Mouse (Mus musculus) heart, adult 11 months (tissue): Measurements from ENCODE around the gene Poln.

Source experiments
- DNase-seq: peaks from one replicate; pipeline ENCODE4 v3.0.0; 2022

The Poln gene

DNA sequence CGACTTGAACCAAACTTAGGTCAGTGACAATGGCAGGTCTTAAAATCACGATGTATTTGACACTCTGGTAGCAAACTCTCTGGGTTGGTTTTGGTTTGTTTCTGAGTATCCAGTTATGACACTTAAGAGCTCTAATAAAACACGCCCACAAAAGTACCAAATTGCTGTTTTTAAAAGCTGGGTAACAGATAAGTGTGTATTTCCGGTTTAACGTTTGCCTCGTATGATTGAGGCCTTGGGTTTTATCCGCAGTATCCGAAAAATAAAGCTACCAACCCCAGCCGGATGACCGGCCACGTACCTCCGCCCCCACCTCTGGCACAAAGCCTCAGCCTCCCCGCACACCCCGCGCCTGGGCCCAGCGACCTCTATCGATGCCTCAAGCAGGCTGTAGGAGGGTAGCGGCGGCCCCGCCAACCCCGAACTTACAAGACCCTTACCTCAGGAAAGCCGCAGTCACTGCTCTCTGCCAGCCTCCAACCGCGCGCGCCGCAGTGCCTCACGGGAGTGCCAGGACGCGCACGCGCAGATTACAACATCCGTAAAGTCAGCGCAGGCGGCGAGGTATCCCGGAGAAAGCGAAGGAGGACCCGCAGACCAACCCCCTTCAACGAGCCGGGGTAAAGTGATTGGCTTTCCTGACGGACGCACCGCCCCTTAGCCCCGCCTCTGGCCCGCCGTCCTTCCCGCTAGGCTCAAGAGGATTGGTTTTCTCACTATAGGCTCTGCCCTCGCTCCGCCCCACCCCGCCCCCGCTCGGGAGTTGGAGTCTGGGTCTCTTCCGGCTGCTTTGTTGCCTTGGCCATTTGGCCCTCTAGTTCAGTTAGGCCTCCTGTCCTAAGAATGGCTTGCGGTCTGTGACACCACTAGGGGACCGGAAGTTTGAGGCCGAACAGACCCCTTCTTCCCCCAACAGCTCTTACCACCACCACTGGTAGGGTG is at the start of gene Poln, which contains the start of gene Haus3:
Gene Poln (minus strand): TSS at position 499 of the 942 bp plus-strand sequence.
Gene Haus3 (minus strand): TSS at position 578 of the 942 bp plus-strand sequence.
- DNase-seq, result peak; percentile 100

DNA sequence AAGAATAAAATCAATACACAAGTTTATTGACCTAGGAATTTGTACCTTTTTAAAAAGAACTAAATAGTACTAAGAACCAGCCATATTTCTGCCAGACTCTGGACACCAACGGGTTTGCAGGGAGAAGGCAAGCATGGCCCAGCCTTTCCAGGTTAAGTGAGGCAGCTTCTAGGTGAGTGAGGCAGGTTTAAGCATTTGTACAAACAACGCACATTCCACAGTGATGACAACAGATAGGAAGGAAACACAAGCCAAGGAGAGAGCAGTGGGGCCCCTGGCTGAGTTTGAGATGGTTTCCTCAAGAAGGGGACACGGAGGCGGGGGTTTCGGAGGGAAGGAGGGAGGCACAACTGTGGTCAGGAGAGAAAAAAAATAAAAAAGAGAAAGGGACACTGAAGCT is 49.4 kb upstream of the Poln start:
- no peak for DNase-seq

DNA sequence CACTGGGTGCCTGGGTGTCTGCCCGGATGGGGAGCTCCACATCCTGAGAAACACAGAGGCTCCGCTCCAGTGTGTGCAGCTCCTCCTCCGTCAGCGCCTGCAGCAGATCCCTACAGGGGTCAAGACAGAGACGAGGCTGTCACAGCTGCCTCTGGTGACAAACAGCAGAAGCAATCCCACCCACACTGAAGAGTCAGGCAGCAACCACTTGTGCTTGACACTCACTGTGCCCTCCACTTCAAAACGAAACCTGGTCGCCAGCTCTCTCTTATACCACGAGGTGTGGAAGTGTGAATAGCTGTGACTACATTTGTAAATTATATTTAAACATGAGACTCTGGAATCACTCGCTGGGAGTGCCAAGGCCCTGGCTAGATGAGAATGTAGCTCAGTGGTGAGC is 48.5 kb upstream of the Poln start:
- peak; percentile 95 for DNase-seq

DNA sequence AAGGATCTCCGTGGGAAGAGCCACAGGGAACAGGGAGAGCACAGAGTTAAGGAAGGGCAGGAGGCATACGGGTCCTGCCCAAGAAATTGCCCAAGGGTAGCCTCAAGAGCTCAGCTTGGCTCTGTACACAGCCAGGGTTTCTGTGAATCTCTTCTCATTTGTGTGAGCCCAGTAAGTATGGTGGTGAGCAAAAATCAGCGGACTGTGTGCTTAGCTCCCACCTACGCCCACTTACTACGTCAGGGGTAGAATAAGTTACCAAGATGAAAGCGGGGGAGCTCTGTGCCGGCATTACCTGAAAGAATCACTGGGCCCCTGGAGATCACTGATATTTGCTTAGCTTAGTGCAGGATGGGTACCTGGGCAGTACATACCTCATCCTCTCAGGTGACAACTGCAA is 46.8 kb upstream of the Poln start:
- no peak for DNase-seq

DNA sequence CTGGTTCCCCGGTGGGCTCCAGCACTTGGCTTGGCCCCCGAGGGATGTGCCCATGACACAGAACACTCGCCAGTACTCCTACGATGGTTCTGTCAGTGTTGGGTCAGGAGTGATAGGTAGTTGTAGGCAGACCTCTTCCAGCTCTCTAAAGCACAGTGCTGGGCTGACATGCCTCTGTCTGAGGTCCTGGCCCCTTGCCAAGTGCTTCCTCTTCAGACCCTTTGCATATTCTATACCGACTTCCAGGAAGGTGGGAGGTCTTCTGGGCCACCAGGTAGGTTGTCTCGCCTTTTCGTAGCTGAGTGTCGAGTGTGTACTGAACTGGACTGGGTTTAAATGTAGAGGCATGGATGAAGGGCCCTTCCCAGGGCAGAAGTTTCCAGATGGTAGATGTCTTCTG is 44.4 kb upstream of the Poln start:
- no peak for DNase-seq

DNA sequence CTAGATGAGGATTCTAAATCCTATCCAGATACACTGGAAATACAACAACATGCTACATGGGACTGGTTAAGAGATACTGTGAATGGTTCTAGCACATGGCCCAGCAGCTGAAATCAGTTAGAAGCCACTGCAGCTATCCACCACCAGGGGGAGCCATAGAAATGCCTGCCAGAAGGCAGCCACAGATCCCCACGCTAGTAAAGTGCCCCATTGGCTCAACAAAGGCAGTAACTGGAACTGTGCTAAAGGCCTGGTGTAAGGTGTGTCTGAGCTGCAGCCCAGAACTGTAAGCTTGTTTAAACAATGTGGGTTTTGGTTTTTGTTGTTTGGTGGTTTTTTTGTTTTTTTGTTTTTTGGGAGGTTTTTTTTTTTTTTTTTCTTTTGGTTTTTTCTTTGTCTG is 41.0 kb upstream of the Poln start:
- DNase-seq, result peak; percentile 96

- no peak for DNase-seq
Observed at GRCm38 (mm10) chr5:34207503-34207902, 38.3 kb upstream of the Poln start.

- DNase-seq, result no peak
Observed at GRCm38 (mm10) chr5:34205788-34206187, 36.5 kb upstream of the Poln start.

DNA sequence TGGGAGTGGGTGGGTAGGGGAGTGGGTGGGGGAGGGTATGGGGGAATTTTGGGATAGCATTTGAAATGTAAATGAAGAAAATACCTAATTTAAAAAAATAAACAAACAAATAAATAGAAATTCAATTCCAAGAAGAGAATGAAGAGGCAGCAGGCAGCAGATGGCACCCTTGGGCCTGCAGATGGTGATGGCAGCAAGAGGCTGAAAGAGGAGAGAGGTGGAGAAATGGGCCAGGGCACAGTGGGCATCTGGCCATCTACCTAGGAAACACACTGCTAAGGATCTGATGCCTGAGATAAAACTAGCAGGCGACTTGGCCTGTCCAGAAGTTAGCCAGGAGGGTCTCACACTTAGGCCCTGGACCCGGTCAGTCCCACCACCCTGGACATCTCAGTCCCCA is 35.7 kb upstream of the Poln start:
- DNase-seq, result no peak

GRCm38 (mm10) chr5:34202006-34202405 is 32.8 kb upstream of the Poln start:
- DNase-seq, result no peak

DNA sequence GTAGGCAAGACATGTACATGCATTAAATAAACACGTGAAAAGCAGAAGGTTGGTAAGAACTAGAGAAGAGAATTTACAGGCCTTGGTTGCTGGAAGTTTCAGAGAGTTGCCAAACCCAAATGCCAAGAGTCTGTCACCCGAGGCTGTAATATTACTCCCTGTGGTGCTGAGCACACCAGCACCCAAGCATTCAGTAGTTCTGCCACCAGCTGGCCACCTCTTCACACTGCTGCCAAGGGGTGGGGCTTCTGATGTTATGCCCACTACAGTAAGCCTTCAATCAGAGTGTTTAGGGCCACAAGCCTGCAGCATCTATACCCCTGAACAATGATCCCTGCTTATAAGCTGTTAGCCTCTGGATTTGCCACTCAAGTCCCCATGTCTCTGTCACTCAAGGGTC is 32.1 kb upstream of the Poln start:
- no peak for DNase-seq

DNA sequence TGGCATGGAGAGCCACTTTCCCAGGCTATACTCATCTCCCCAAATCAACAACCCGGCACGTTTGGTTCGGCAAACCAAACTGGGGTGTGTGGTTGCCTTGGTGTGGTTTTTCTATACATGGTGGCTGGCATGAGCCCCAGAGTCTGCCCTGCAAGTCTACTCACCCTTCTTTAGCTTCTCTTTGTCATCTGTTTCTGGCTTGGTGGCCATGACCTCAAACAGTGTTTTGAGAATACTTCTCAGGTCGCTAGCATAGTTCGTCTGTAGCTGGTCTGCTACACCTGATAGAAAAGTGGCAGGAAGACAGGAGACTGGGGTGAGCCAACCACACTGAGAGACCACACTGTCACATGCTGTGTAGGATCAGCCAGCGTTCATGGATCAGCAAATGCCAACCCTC is 29.4 kb upstream of the Poln start:
- DNase-seq, result no peak

GRCm38 (mm10) chr5:34197243-34197642 is 28.0 kb upstream of the Poln start:
- peak; percentile 77 for DNase-seq

GRCm38 (mm10) chr5:34196423-34196822 is 27.2 kb upstream of the Poln start:
- peak; percentile 91 for DNase-seq

DNA sequence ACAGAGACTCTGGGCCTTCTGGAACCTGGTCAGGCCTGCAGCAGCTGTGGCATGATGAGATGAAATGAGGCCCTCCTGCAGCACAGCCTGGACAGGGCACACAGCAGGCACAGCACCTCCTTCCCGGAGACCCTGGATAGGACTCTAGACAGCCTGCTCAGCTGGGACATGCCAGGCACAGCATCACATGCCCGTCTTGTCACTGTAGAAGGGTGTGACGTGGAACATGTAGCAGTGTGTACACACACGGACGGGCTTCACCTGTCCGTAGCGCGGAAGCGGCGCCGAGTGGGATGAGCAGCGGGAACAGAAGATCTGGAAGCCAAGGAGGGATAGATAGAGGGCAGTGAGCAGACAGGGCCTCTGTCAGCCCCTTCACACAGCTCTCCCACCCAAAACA is 26.5 kb upstream of the Poln start:
- DNase-seq, result peak; percentile 88

GRCm38 (mm10) chr5:34194975-34195662 is 25.9 kb upstream of the Poln start:
- peak; percentile 80 for DNase-seq

DNA sequence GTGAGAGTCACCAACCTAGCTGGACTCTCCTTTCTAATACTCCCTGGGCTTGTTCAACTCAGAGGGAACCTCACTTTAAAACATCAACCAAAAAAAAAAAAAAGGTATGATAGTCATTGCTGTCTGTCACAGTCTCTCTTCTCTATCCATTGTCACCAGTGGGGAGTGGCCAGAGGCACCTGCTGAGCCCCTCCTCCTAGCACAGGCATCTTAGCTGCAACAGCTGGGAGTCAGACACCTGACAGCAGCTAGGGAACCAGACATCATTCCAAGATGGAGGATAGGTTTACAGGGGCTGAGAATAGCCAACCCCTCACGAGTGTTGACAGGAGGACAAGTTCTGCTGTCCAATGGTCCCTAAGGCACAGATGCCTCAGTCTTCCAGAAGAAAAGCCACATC is 25.2 kb upstream of the Poln start:
- DNase-seq, result no peak

- DNase-seq, result no peak
Observed at GRCm38 (mm10) chr5:34191843-34192242, 22.6 kb upstream of the Poln start.

- DNase-seq, result peak; percentile 96
Observed at GRCm38 (mm10) chr5:34191021-34191420, 21.8 kb upstream of the Poln start.

GRCm38 (mm10) chr5:34189521-34189920 is 20.3 kb upstream of the Poln start:
- DNase-seq, result peak; percentile 93

DNA sequence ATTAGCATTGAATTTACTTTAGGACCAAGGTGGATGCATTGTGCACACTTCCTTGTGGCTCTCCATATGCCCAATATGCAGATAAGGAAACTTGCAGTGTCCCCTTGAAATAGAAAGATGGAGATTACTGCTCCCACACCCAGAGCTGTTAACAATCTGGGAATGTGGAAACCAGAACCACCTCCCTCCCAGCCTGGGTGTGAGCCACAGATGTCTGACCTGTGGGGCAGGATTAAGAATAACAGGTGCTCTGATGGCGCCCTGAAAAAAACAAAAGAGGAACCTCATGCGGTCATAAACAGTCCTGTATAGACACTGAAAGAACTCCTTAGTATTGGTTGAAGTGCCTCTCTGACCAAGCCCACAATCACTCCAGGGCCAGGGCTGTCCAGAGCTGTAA is 19.6 kb upstream of the Poln start:
- peak; percentile 88 for DNase-seq

- DNase-seq, result peak; percentile 100
Observed at GRCm38 (mm10) chr5:34187601-34188316, 18.5 kb upstream of the Poln start, which contains the start of gene Mxd4. Mxd4 (minus strand) TSS chr5:34187720.

DNA sequence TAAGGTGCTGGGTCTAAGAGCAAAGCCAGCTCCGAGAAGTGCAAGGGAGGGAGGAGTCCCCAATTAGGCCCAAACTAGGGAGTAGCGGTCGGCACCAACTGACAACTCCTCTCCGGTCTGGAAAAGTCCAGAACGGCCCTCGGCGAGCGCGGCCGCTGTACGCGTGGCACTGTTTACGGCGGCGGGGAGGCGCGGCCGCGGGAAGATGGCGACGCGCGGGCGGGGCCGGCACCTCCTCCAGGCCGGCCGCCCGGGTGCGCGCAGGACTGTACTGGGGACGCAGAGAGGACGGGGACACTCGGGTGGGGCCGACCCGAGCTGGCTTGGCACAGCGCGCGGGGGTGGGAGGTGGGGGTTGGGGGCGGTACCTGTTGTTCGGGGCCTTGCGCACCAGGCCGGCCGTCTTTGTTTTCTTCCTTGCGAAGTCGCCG is 17.7 kb upstream of the Poln start:
- DNase-seq, result peak; percentile 98
